Mouse (Mus musculus) myocyte (in vitro differentiated cells): ENCODE measurements around the gene Hnrnpul1. TPM values are rescaled to one million over a fixed set of nuclear protein-coding genes. Genes with fewer than 3 reads are reported as not detected.

ENCODE experiments used
- H3K27me3 ChIP-seq: one replicate; pipeline ENCODE4 v1.6.1; 2011; ENCODE audit not compliant: control insufficient read depth, insufficient read depth, insufficient read length
- H3K36me3 ChIP-seq: one replicate; pipeline ENCODE4 v1.6.1; 2011; ENCODE audit not compliant: control insufficient read depth, insufficient read depth
- H3K4me2 ChIP-seq: one replicate; pipeline ENCODE4 v1.6.1; 2011; ENCODE audit warnings: low read depth, control low read depth
- H3K4me3 ChIP-seq: one replicate; pipeline ENCODE4 v1.5.1; 2011; ENCODE audit warnings: mild to moderate bottlenecking, control low read depth, moderate library complexity
- H3K79me2 ChIP-seq: one replicate; pipeline ENCODE4 v1.6.1; 2011; ENCODE audit not compliant: control insufficient read depth, insufficient read depth
- H3ac ChIP-seq: one replicate; pipeline ENCODE4 v1.6.1; 2011; ENCODE audit not compliant: control insufficient read depth, insufficient read length
- CEBPB ChIP-seq: IDR thresholded peaks from 2 replicates; pipeline ENCODE4 v1.6.1; 2011; ENCODE audit warnings: mild to moderate bottlenecking, moderate library complexity; ENCODE audit not compliant: poor library complexity, insufficient read depth, severe bottlenecking
- E2F4 ChIP-seq: IDR thresholded peaks from one replicate; pipeline ENCODE4 v1.6.1; 2011; ENCODE audit warnings: mild to moderate bottlenecking, control low read depth, moderate library complexity; ENCODE audit not compliant: insufficient read depth
- MAX ChIP-seq: IDR thresholded peaks from one replicate; pipeline ENCODE4 v1.6.1; 2011; ENCODE audit warnings: low read depth, mild to moderate bottlenecking, control low read depth
- MYOD1 ChIP-seq, 3 experiments: IDR thresholded peaks; one replicate each; pipeline ENCODE4 v1.6.1; 2011; ENCODE audit warnings: control low read depth in 2 of 3, low read depth in 2 of 3, mild to moderate bottlenecking in 2 of 3, moderate library complexity in 1 of 3; ENCODE audit not compliant: insufficient read length in 2 of 3, control insufficient read depth in 1 of 3
- MYOG ChIP-seq, 3 experiments: IDR thresholded peaks; one replicate each; pipeline ENCODE4 v1.6.1; 2011; ENCODE audit warnings: control low read depth in 2 of 3, low read depth in 2 of 3, mild to moderate bottlenecking in 2 of 3; ENCODE audit not compliant: insufficient read length in 2 of 3, control insufficient read depth in 1 of 3, insufficient read depth in 1 of 3
- POLR2A ChIP-seq: IDR thresholded peaks from one replicate; pipeline ENCODE4 v1.6.1; 2011; ENCODE audit warnings: low read depth, mild to moderate bottlenecking, control low read depth, moderate library complexity; ENCODE audit not compliant: insufficient read length
- POLR2AphosphoS2 ChIP-seq: IDR thresholded peaks from one replicate; pipeline ENCODE4 v1.6.1; 2011; ENCODE audit warnings: low read depth, control low read depth; ENCODE audit not compliant: insufficient read length
- REST ChIP-seq: IDR thresholded peaks from one replicate; pipeline ENCODE4 v1.6.1; 2011; ENCODE audit warnings: mild to moderate bottlenecking, control low read depth, moderate library complexity; ENCODE audit not compliant: insufficient read depth, insufficient read length
- SRF ChIP-seq: IDR thresholded peaks from one replicate; pipeline ENCODE4 v1.6.1; 2011; ENCODE audit warnings: low read depth; ENCODE audit not compliant: control insufficient read depth, insufficient read length
- TCF12 ChIP-seq: IDR thresholded peaks from one replicate; pipeline ENCODE4 v1.6.1; 2011; ENCODE audit warnings: mild to moderate bottlenecking, control low read depth; ENCODE audit not compliant: poor library complexity, insufficient read depth, severe bottlenecking
- TCF3 ChIP-seq: IDR thresholded peaks from one replicate; pipeline ENCODE4 v1.6.1; 2011; ENCODE audit warnings: low read depth, control low read depth; ENCODE audit not compliant: insufficient read length
- USF1 ChIP-seq: IDR thresholded peaks from one replicate; pipeline ENCODE4 v1.6.1; 2011; ENCODE audit warnings: low read depth, mild to moderate bottlenecking, control low read depth, moderate library complexity
- polyA plus RNA-seq: library from polyadenylated mRNA; unstranded; fragments of >200 nt; fragmentation: generic; extraction: Trizol; gene quantifications from one replicate; pipeline ENCODE4 v1.2.1, GENCODE M21; 2012; ENCODE audit warnings: missing spikeins

Gene Hnrnpul1
- polyA plus RNA-seq, 1 experiment = 76.2 TPM

DNA sequence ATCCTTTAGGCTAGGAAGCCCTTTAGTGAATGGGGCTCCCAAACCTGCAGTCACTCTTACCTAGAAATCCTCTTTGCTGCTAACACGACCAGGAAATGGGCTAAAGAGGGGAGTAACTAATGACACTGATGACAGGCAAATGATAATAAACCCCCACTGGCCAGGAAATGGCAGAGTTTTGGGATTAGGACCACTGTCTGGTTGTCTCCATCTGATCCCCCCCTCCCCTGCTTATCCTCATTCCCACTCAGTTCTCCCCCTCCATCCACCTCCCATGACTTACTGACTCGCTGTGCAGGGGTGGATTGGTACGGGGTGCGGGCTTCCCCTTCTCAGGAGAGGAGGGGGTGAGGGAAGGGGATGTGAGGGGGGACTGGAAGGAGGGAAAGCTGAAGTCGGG lies 64.5 kb downstream of the Hnrnpul1 start:
- Histone ChIP-seq H3K36me3 (peaks cover 3% of the 10 kb centered on the region), H3K4me3 (peak overlapping the region; percentile 90), H3K27me3 (no peaks in the 10 kb centered on the region), H3K4me2 (peak overlapping the region; percentile 74), H3ac (no peak overlapping the region), H3K79me2 (peaks cover 29% of the 10 kb centered on the region)
- TF ChIP-seq MAX (no peak), POLR2AphosphoS2 (no peak), CEBPB (no peak), REST (no peak), POLR2A (no peak), MYOG (IDR thresholded peaks at IDR 0.05; ENCODE audit: control insufficient read depth in 1 of 3, insufficient read depth in 1 of 3, insufficient read length in 2 of 3, low read depth in 2 of 3) (no peak), SRF (no peak), TCF3 (no peak), MYOD1 (IDR thresholded peaks at IDR 0.05; ENCODE audit: control insufficient read depth in 1 of 3, insufficient read length in 2 of 3, low read depth in 2 of 3) (no peak), USF1 (no peak), TCF12 (no peak), E2F4 (no peak)

DNA sequence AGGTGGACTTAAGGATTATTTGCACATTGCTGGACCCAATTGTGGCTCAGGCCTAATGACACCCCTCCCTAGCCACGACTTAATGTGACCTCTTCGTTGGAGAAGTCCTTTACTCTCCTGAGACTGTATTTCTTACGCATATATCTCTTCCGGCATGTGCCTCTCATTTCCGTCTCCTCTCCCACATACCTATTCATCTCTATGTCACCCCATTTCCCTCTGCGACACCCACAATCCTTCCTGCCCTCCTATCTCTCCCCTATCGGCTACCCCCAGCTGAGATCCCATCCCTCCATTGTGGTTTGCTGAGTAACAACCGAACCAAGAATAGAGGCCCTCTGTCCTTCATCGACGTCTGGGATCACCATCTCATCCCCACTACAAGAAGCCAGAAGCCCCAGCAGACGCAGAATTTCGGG lies 64.9 kb downstream of the Hnrnpul1 start:
- no peak overlapping the region for H3ac ChIP-seq
- H3K4me3 ChIP-seq = peak overlapping the region; percentile 90
- TF ChIP-seq TCF3 = no peak
- TF ChIP-seq MAX = no peak
- no peak for TF ChIP-seq MYOG (IDR thresholded peaks at IDR 0.05; ENCODE audit: control insufficient read depth in 1 of 3, insufficient read depth in 1 of 3, insufficient read length in 2 of 3, low read depth in 2 of 3)
- TF ChIP-seq USF1 = no peak
- no peak for TF ChIP-seq MYOD1 (IDR thresholded peaks at IDR 0.05; ENCODE audit: control insufficient read depth in 1 of 3, insufficient read length in 2 of 3, low read depth in 2 of 3)
- no peak for TF ChIP-seq POLR2AphosphoS2
- TF ChIP-seq SRF = no peak
- no peak for TF ChIP-seq REST
- no peak for TF ChIP-seq E2F4
- no peak for TF ChIP-seq POLR2A
- TF ChIP-seq TCF12 = no peak
- no peak for TF ChIP-seq CEBPB
- H3K27me3 ChIP-seq = no peaks in the 10 kb centered on the region
- H3K79me2 ChIP-seq = peaks cover 29% of the 10 kb centered on the region
- H3K36me3 ChIP-seq = peaks cover 3% of the 10 kb centered on the region
- H3K4me2 ChIP-seq = peak overlapping the region; percentile 74

DNA sequence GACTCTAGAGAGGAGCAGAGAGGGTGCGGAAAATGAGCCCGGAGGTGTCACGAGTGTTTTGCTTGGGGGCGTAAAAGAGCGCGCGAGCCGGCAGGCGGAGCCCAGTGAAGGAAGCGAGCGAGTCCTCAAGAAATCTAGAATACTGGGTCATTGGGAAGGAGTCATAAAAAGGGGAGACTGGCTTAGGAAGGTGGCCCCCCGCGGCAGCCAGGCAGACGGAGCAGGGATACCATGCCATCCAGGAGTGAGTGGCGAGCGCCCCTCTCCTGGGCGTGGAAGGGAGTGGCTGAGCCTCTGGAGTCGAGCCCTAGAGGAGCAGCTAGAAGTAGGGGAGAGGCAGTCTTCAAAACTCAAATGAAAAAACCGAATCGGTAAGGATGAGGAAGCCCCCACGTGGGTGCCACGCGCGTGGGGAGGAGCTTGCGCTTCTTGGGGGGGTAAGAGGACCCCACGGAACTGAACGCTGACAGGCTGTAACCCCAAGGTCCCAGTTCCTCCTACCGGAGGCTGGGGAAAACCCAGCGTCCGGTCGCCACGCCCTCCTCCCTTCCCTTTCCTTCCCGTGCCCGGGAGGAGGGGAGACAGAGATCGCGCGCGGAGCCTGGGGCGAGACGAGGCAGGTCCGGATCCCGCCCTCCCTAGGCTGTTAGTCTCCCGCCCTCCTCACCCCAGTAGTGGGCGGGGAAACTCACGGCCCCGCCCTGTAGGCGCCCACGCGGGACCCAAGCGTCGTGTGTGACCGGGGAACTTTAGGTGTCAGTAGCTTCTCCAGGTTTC lies 65.6 kb downstream of the Hnrnpul1 start:
- TF ChIP-seq REST (no peak), POLR2AphosphoS2 (peak; percentile 34), CEBPB (no peak), POLR2A (peak; percentile 54), TCF12 (no peak), E2F4 (peak; percentile 18)
- Histone ChIP-seq H3K27me3 (no peaks in the 10 kb centered on the region), H3K4me2 (peak overlapping the region; percentile 74), H3K79me2 (peaks cover 29% of the 10 kb centered on the region), H3K36me3 (peaks cover 3% of the 10 kb centered on the region), H3K4me3 (peak overlapping the region; percentile 90), H3ac (peak overlapping the region; percentile 50)

DNA sequence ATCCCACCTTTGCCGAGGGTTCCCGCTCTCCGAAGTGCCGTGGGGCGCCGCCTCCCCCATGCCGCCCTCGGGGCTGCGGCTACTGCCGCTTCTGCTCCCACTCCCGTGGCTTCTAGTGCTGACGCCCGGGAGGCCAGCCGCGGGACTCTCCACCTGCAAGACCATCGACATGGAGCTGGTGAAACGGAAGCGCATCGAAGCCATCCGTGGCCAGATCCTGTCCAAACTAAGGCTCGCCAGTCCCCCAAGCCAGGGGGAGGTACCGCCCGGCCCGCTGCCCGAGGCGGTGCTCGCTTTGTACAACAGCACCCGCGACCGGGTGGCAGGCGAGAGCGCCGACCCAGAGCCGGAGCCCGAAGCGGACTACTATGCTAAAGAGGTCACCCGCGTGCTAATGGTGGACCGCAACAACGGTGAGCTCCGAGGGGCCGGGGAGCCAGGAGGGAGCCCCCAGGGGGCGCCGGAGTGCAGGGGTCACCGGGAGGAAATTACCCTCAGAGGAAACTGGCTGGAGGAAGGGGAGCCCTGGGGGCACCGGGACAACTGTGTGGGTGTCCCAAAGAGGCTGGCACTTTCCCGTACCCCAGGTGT lies 66.7 kb downstream of the Hnrnpul1 start:
- H3K27me3 ChIP-seq = no peaks in the 10 kb centered on the region
- peak overlapping the region; percentile 50 for H3ac ChIP-seq
- H3K4me3 ChIP-seq = peak overlapping the region; percentile 90
- peaks cover 29% of the 10 kb centered on the region for H3K79me2 ChIP-seq
- H3K36me3 ChIP-seq = no peaks in the 10 kb centered on the region
- TF ChIP-seq POLR2A = peak; percentile 32
- TF ChIP-seq MYOD1 (IDR thresholded peaks at IDR 0.05; ENCODE audit: control insufficient read depth in 1 of 3, insufficient read length in 2 of 3, low read depth in 2 of 3) = no peak
- TF ChIP-seq TCF12 = no peak
- TF ChIP-seq CEBPB = no peak
- TF ChIP-seq POLR2AphosphoS2 = peak; percentile 44
- H3K4me2 ChIP-seq = peak overlapping the region; percentile 74
